ENCODE assay signal across 8 mouse cellular contexts in genomic region chr10:127576381-127576961, GRCm38 (mm10). TPM values are rescaled to one million over a fixed set of nuclear protein-coding genes. Genes with fewer than 3 reads are reported as not detected.
DNase-seq lines count a peak whose midpoint lies in the region; ATAC-seq and TF ChIP-seq lines count a peak whose summit lies in the region.

No protein-coding gene starts in this region.

- no peaks in the 10 kb centered on the region for H3K27me3 ChIP-seq in intestine, embryonic 16.5 days (replicated peaks; ENCODE audit: control insufficient read depth, insufficient read depth, low read length)

- ATAC-seq in intestine, embryonic 16.5 days = peak; percentile 61
- ATAC-seq in frontal cortex, adult (ENCODE audit: low TSS enrichment) = no peak

- H3K36me3 ChIP-seq in intestine, embryonic 16.5 days (ENCODE audit: control insufficient read depth, insufficient read depth, low read length) = peaks cover 32% of the 10 kb centered on the region

- 60% methylated on average over 18 of the region's 18 CpGs for WGBS in intestine, embryonic 16.5 days

- H3K9me3 ChIP-seq in intestine, embryonic 16.5 days (ENCODE audit: control insufficient read depth, low read length) = no peaks in the 10 kb centered on the region

- DNase-seq in 3134 (ENCODE audit: extremely low read depth, insufficient read length, low spot score) = peak; percentile 55
- peak; percentile 62 to 65 for DNase-seq in B cell, adult 2 months
- DNase-seq in brain, embryonic 14.5 days (ENCODE audit: low read depth) = no peak
- peak; percentile 80 for DNase-seq in gastrocnemius, adult 18-20 months (ENCODE audit: low spot score)
- peak; percentile 84 for DNase-seq in lung, postnatal 10 days
- DNase-seq in right cerebral cortex, postnatal 25 days = peak; percentile 37

- peak; percentile 57; the same call in 1 of the 2 replicates for TF ChIP-seq CTCF in brain, embryonic 14.5 days (IDR thresholded peaks at IDR 0.05; ENCODE audit: borderline replicate concordance, extremely low read depth, insufficient read depth, insufficient read length)

- no peak overlapping the region for H3K4me2 ChIP-seq in intestine, embryonic 16.5 days (ENCODE audit: low read depth, low read length)

- no peaks in the 10 kb centered on the region; the same call in 1 of the 2 replicates for H3K4me1 ChIP-seq in intestine, embryonic 16.5 days (ENCODE audit: control insufficient read depth, insufficient read depth, low read length)

- no peak overlapping the region for H3K4me3 ChIP-seq in intestine, embryonic 16.5 days (ENCODE audit: low read length)

- no peak overlapping the region for H3K9ac ChIP-seq in intestine, embryonic 16.5 days (ENCODE audit: low read depth, low read length)

- no peak for TF ChIP-seq POLR2A in brain, embryonic 14.5 days (IDR thresholded peaks at IDR 0.05; ENCODE audit: borderline replicate concordance, extremely low read depth, insufficient read depth, insufficient read length, poor library complexity, severe bottlenecking)

- no peak overlapping the region for H3K27ac ChIP-seq in intestine, embryonic 16.5 days (ENCODE audit: low read length)

RNA-seq across cellular contexts. Expression of gene Nxph4, which starts 42.1 kb away (rescaled TPM):
- 19.9 and 48.8 TPM in 2 replicates for polyA plus RNA-seq in brain, embryonic 14.5 days (2012; rRNA removed)
- total RNA-seq in gastrocnemius, adult 18-20 months (2021) = under 1 TPM; 0.14 to 0.36 TPM
- 4.3 and 4.4 TPM in 2 replicates for polyA plus RNA-seq in intestine, embryonic 16.5 days (2015; fragmentation: Nextera tagmentation; extraction: Ambion mirVana)

RNA-seq across cellular contexts. Expression of gene Lrp1, which starts 44.5 kb away (rescaled TPM):
- 155 and 269 TPM in 2 replicates for polyA plus RNA-seq in brain, embryonic 14.5 days (2012; rRNA removed)
- 10 to 100 TPM; 40.8 to 43.4 TPM for total RNA-seq in gastrocnemius, adult 18-20 months (2021)
- 64.6 and 67.0 TPM in 2 replicates for polyA plus RNA-seq in intestine, embryonic 16.5 days (2015; fragmentation: Nextera tagmentation; extraction: Ambion mirVana)

RNA-seq across cellular contexts. Expression of gene Shmt2, which starts 54.2 kb away (rescaled TPM):
- 80.8 and 100 TPM in 2 replicates for polyA plus RNA-seq in brain, embryonic 14.5 days (2012; rRNA removed)
- 10 to 100 TPM; 25.8 to 25.9 TPM for total RNA-seq in gastrocnemius, adult 18-20 months (2021)
- 146 and 170 TPM in 2 replicates for polyA plus RNA-seq in intestine, embryonic 16.5 days (2015; fragmentation: Nextera tagmentation; extraction: Ambion mirVana)
